Mouse (Mus musculus) forebrain, embryonic 10.5 days (tissue): ENCODE measurements around the gene Srgn. TPM values are rescaled to one million over a fixed set of nuclear protein-coding genes. Genes with fewer than 3 reads are reported as not detected.
"Not testable (repeated sequence)": the region's sequence is repeated elsewhere in the genome, so short reads cannot be mapped to it uniquely, and the experiment has no call there.

ENCODE experiments used
- DNase-seq: peaks from one replicate; pipeline ENCODE4 v3.0.0-alpha.2; 2017; ENCODE audit warnings: low spot score; ENCODE audit errors: extremely low spot score
- H3K27ac ChIP-seq: fragments of 300-500 bp; sonication (generic); 2 replicates; pipeline ENCODE4 v1.5.1; 2016; ENCODE audit warnings: mild to moderate bottlenecking
- H3K27me3 ChIP-seq: fragments of 300-500 bp; sonication (generic); 2 replicates; pipeline ENCODE4 v1.6.1; 2016; ENCODE audit warnings: mild to moderate bottlenecking; ENCODE audit not compliant: poor library complexity, severe bottlenecking
- H3K36me3 ChIP-seq: fragments of 300-500 bp; sonication (generic); replicated peaks from 2 replicates; pipeline ENCODE4 v1.6.1; 2016; ENCODE audit warnings: mild to moderate bottlenecking, moderate library complexity
- H3K4me1 ChIP-seq: fragments of 300-500 bp; sonication (generic); 2 replicates; pipeline ENCODE4 v1.6.1; 2016
- H3K4me3 ChIP-seq: fragments of 300-500 bp; sonication (generic); 2 replicates; pipeline ENCODE4 v1.5.1; 2016; ENCODE audit warnings: mild to moderate bottlenecking, moderate library complexity
- H3K9me3 ChIP-seq: fragments of 300-500 bp; sonication (generic); 2 replicates; pipeline ENCODE4 v1.6.1; 2016; ENCODE audit warnings: mild to moderate bottlenecking, moderate library complexity
- WGBS: fragments of 180-500 bp; shearing (Covaris S2); methylation state at CpG from one replicate; pipeline ENCODE4 v1.1.7; 2016; 5-methylcytosine and 5-hydroxymethylcytosine counted together
- polyA plus RNA-seq: library from polyadenylated mRNA; unstranded; fragments of >200 nt; fragmentation: Nextera tagmentation; extraction: Ambion mirVana; gene quantifications from 2 replicates; pipeline ENCODE4 v1.2.1, GENCODE M21; 2016

Gene Srgn
- polyA plus RNA-seq, 1 experiment from 2014 or later: 3.0 TPM

GRCm38 (mm10) chr10:62500088-62500915 lies 26.9 kb downstream of the Srgn start:
- no peaks in the 10 kb centered on the region; the same call in 1 of the 2 replicates for H3K4me1 ChIP-seq

DNA sequence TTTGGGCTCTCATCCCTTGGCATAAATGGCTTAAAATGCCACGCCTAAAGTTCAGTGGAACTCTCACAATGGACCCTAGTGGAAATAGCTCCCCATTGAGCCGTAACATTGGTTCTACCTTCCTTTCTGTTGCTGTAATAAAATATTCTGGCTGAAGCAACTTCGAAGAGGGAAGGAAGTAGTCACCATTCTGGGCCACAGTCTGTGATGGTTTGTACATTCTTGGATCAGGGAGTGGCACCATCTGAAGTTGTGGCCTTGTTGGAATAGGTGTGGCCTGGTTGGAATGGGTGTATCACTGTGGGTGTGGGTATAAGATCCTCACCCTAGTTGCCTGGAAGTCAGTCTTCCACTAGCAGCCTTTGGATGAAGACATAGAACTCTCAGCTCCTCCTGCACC lies 35.6 kb downstream of the Srgn start:
- H3K9me3 ChIP-seq, H3K4me3 ChIP-seq, DNase-seq, H3K27me3 ChIP-seq, H3K36me3 ChIP-seq, H3K27ac ChIP-seq: not testable (repeated sequence)
- 88% methylated on average over 3 of the region's 3 CpGs for WGBS
- peaks cover 14% of the 10 kb centered on the region for H3K4me1 ChIP-seq

More at GRCm38 (mm10) chr10:62500088-62500915, 26.9 kb downstream of the Srgn start:
- Histone ChIP-seq H3K27me3 (no peaks in the 10 kb centered on the region), H3K4me3 (no peak overlapping the region), H3K9me3 (no peaks in the 10 kb centered on the region), H3K36me3 (no peaks in the 10 kb centered on the region), H3K27ac (no peak overlapping the region)
- DNase-seq: peak; percentile 60
- 26% methylated on average over 15 of the region's 15 CpGs for WGBS

DNA sequence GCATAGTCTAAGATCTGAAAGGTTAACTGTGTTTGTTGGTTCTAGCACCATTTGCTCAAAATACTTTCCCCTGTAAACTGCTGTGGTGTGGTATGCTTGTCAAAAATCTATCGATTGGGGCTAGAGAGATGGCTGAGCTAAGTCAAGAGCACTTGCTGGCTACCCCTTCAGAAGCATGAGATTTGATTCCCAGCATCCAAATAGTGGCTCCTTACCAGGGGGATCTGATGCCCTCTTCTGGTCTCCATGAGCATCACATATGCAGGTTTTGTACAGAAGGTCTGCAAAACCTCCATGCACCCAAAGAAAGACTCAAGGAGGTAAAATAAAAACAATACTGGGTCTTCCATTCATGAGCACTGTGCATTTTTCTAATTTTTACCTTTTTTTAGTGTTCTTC lies 39.0 kb downstream of the Srgn start:
- DNase-seq: peak; percentile 22
- no peaks in the 10 kb centered on the region for H3K36me3 ChIP-seq
- no peaks in the 10 kb centered on the region for H3K27me3 ChIP-seq
- no peak overlapping the region for H3K4me3 ChIP-seq
- H3K4me1 ChIP-seq: peaks cover 24% of the 10 kb centered on the region
- WGBS: 29% methylated on average over 1 of the region's 1 CpGs
- no peak overlapping the region for H3K27ac ChIP-seq
- H3K9me3 ChIP-seq: no peaks in the 10 kb centered on the region

GRCm38 (mm10) chr10:62486618-62487415 lies 40.4 kb downstream of the Srgn start, which contains the start of gene Vps26a:
TSS of gene Vps26a (minus strand) at chr10:62486805.
- Histone ChIP-seq H3K36me3 (no peaks in the 10 kb centered on the region), H3K9me3 (no peaks in the 10 kb centered on the region), H3K27ac (peak within 1 kb of the TSS; percentile 92), H3K4me1 (peaks cover 24% of the 10 kb centered on the region), H3K4me3 (peak within 1 kb of the TSS; percentile 96), H3K27me3 (no peaks in the 10 kb centered on the region)
- WGBS: under 1% methylated on average over 54 of the region's 59 CpGs
- DNase-seq: peak; percentile 99

- peak overlapping the region; percentile 96 for H3K4me3 ChIP-seq
- no peaks in the 10 kb centered on the region for H3K27me3 ChIP-seq
- WGBS: under 1% methylated on average over 43 of the region's 48 CpGs
- DNase-seq: no peak
- H3K4me1 ChIP-seq: peaks cover 29% of the 10 kb centered on the region
- no peaks in the 10 kb centered on the region for H3K9me3 ChIP-seq
- H3K36me3 ChIP-seq: no peaks in the 10 kb centered on the region
- H3K27ac ChIP-seq: peak overlapping the region; percentile 92
Observed at GRCm38 (mm10) chr10:62485878-62486582, 41.2 kb downstream of the Srgn start.

DNA sequence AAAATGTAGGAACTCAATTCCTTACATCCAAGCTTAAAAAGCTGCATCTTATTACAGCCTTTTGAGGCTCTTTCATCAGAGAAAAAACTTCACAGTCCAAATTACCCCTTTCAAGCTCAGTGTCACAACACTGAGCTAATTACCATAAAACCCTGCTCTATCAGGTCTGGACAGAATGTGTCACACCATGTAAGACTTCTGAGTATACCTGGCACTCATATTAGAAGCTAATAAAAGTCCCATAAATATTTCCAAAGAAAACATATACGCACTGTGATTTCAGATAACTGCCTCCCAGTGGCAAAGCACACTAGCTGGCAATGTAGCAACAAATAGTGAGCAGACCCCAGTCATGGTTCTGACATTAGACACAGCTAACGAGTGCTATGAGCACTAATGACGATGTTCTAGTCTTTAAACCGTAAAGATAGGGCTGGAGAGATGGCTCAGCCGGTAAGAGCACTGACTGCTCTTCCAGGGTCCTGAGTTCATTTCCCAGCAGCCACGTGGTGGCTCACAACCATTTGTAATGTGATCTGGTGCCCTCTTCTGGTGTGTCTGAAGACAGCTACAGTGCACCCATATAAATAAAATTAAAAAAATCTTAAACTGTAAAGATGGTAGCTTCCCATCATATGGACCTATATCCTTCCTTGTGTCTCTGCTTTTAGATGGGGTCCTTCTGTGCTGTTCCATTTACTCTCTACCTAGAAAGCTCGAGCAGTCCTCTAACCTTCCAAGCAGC lies 46.0 kb downstream of the Srgn start:
- H3K36me3 ChIP-seq: peaks cover 13% of the 10 kb centered on the region
- H3K4me1 ChIP-seq: peaks cover 15% of the 10 kb centered on the region
- H3K9me3 ChIP-seq: no peaks in the 10 kb centered on the region
- H3K27me3 ChIP-seq: no peaks in the 10 kb centered on the region
- WGBS: 69% methylated on average over 7 of the region's 7 CpGs
- no peak overlapping the region for H3K27ac ChIP-seq
- H3K4me3 ChIP-seq: no peak overlapping the region
- DNase-seq: no peak

DNA sequence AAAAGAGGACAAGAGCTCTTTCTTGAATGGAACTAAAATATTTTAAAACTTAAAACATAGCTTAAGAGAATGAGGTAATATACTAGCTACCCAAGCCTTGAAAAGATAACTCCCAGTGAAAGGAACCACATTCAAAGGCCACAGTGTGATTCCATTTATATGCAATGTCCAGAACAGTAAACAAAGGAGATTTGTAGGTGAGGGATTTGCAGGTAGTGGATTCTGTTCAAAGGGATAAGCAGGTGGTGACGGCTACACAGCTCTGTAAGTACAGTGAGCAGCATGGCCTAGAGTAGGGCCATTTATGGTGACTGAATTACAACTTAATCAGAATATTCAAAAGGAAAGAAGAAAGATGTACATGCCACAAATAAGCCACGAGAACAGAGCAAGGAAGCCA lies 50.3 kb downstream of the Srgn start:
- H3K27ac ChIP-seq: no peak overlapping the region
- WGBS: 80% methylated on average over 2 of the region's 2 CpGs

DNA sequence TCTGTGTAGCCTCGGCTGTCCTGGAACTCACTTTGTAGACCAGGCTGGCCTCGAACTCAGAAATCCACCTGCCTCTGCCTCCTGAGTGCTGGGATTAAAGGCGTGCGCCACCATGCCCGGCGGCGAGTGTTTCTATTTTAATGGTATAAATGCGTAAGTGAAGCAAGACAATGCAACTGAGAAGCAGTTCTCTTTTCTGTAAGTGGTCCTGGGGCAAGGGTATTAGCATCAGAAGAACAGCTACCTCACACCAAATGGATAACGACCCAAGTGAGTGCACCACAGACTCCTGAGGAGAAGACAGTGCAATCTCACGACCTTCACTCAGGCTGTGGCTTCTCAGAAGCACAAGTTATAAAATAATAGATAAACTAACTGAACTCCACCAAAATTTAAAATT lies 52.3 kb downstream of the Srgn start:
- Histone ChIP-seq H3K36me3 (peaks cover 22% of the 10 kb centered on the region), H3K27me3 (no peaks in the 10 kb centered on the region), H3K27ac (no peak overlapping the region), H3K9me3 (no peaks in the 10 kb centered on the region), H3K4me1 (no peaks in the 10 kb centered on the region), H3K4me3 (no peak overlapping the region)
- DNase-seq: no peak
- WGBS: 95% methylated on average over 10 of the region's 10 CpGs

More for the DNA sequence above, 50.3 kb downstream of the Srgn start:
- H3K4me1 ChIP-seq: peaks cover 6% of the 10 kb centered on the region; the same call in 1 of the 2 replicates
- no peaks in the 10 kb centered on the region for H3K27me3 ChIP-seq
- H3K9me3 ChIP-seq: no peaks in the 10 kb centered on the region
- H3K36me3 ChIP-seq: peaks cover 22% of the 10 kb centered on the region
- no peak overlapping the region for H3K4me3 ChIP-seq
- no peak for DNase-seq

DNA sequence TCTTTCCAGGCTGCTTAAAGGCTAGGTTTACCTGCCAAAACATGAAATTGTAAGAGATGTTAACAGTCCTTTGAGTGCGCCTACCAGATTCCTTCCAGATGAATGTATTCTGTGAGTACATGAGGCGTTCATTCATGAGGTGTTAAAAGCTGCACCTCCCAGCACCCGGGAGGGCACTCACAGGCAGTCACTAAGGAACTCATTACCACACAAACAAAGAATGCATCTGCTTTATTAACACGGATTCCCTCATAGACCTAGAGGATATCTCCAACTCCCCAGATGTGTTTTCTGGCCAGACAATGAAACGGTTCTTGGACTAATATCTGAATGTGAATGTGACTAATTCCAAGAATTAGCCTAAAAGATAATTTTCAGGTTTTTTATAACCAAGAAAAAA lies 56.1 kb downstream of the Srgn start:
- H3K4me1 ChIP-seq: no peaks in the 10 kb centered on the region
- no peaks in the 10 kb centered on the region for H3K9me3 ChIP-seq
- no peak overlapping the region for H3K4me3 ChIP-seq
- H3K27ac ChIP-seq: no peak overlapping the region
- DNase-seq: no peak
- H3K27me3 ChIP-seq: no peaks in the 10 kb centered on the region
- WGBS: 75% methylated on average over 5 of the region's 5 CpGs
- peaks cover 33% of the 10 kb centered on the region for H3K36me3 ChIP-seq

DNA sequence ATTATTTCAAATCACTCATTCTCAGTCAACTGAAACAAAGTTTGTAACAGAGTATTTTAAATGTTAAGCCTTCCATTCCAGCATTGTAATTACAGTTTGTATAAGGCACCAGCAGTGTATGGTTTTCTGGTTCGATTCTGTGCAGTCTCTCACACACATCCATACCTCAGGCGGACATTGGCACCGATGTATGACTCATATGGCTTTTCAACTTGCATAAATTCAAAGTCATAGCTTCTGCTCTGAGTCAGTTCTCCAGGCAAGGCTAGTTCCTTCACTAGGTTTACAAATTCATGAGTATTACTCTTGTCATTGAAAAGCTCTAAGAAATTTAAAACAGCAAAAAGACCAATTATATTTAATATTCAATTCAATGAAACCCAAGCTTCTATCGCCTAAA lies 57.5 kb downstream of the Srgn start:
- Histone ChIP-seq H3K4me1 (no peaks in the 10 kb centered on the region), H3K4me3 (no peak overlapping the region), H3K27ac (no peak overlapping the region), H3K27me3 (no peaks in the 10 kb centered on the region), H3K9me3 (no peaks in the 10 kb centered on the region), H3K36me3 (peaks cover 31% of the 10 kb centered on the region)
- DNase-seq: no peak
- WGBS: 92% methylated on average over 4 of the region's 4 CpGs

DNA sequence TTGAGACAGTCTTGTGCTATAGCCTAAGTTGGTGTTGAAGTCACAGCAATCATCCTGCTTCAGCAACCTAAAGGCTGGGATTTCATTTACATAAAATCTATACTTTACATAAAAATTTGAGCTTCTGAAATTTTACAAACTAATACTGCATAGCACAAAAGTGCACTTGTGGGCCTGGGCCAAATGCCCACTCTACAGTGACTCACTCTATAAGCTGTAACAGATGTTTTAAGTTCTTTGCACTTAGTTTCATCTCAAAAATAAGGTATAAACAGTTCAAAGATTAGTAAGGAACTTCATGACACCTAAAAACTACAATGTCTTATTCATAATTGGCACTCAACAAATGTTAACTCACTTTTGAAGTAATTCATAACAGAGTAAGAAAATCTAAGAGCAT lies 65.9 kb downstream of the Srgn start:
- no peak overlapping the region for H3K27ac ChIP-seq
- no peak for DNase-seq
- H3K4me3 ChIP-seq: no peak overlapping the region
- H3K27me3 ChIP-seq: no peaks in the 10 kb centered on the region
- no peaks in the 10 kb centered on the region for H3K4me1 ChIP-seq
- peaks cover 88% of the 10 kb centered on the region for H3K36me3 ChIP-seq
- no peaks in the 10 kb centered on the region for H3K9me3 ChIP-seq

GRCm38 (mm10) chr10:62452001-62452400 lies 75.2 kb downstream of the Srgn start:
- DNase-seq, H3K27ac ChIP-seq, H3K27me3 ChIP-seq, H3K9me3 ChIP-seq, H3K4me3 ChIP-seq: not testable (repeated sequence)
- Histone ChIP-seq H3K4me1 (peaks cover 21% of the 10 kb centered on the region), H3K36me3 (peaks cover 32% of the 10 kb centered on the region)
- 73% methylated on average over 11 of the region's 11 CpGs for WGBS
